Mouse (Mus musculus) forebrain, embryonic 11.5 days (tissue): ENCODE measurements around the gene Acot11. TPM values are rescaled to one million over a fixed set of nuclear protein-coding genes. Genes with fewer than 3 reads are reported as not detected.
"Not testable (repeated sequence)": the region's sequence is repeated elsewhere in the genome, so short reads cannot be mapped to it uniquely, and the experiment has no call there.

Experiments
- ATAC-seq: fragments of 200-750 bp; cut with Nextera tagmentation; replicated peaks from 2 replicates; pipeline ENCODE4 v1.8.0; 2017; ENCODE audit warnings: moderate TSS enrichment; ENCODE audit not compliant: low FRiP score
- DNase-seq: peaks from one replicate; pipeline ENCODE4 v3.0.0-alpha.2; 2017; ENCODE audit warnings: low spot score
- H3K27ac ChIP-seq: fragments of 300-500 bp; sonication (generic); 2 replicates; pipeline ENCODE4 v1.5.1; 2014; ENCODE audit warnings: low read depth, low read length
- H3K27me3 ChIP-seq: fragments of 300-500 bp; sonication (generic); 2 replicates; pipeline ENCODE4 v1.6.1; 2014; ENCODE audit warnings: mild to moderate bottlenecking, low read length, mixed read lengths; ENCODE audit not compliant: control insufficient read depth, insufficient read depth
- H3K36me3 ChIP-seq: fragments of 300-500 bp; sonication (generic); 2 replicates; pipeline ENCODE4 v1.6.1; 2014; ENCODE audit warnings: mild to moderate bottlenecking, low read length, moderate library complexity, mixed read lengths; ENCODE audit not compliant: control insufficient read depth, insufficient read depth
- H3K4me1 ChIP-seq: fragments of 300-500 bp; sonication (generic); replicated peaks from 2 replicates; pipeline ENCODE4 v1.6.1; 2014; ENCODE audit warnings: low read length, mixed read lengths; ENCODE audit not compliant: control insufficient read depth, insufficient read depth
- H3K4me2 ChIP-seq: fragments of 300-500 bp; sonication (generic); 2 replicates; pipeline ENCODE4 v1.6.1; 2014; ENCODE audit warnings: low read depth, mild to moderate bottlenecking, low read length, moderate library complexity, mixed read lengths; ENCODE audit not compliant: severe bottlenecking
- H3K4me3 ChIP-seq: fragments of 300-500 bp; sonication (generic); 2 replicates; pipeline ENCODE4 v1.5.1; 2014; ENCODE audit warnings: low read depth, low read length
- H3K9ac ChIP-seq: fragments of 300-500 bp; sonication (generic); 2 replicates; pipeline ENCODE4 v1.6.1; 2014; ENCODE audit warnings: low read length
- H3K9me3 ChIP-seq: fragments of 300-500 bp; sonication (generic); 2 replicates; pipeline ENCODE4 v1.6.1; 2016; ENCODE audit warnings: low read length, mixed read lengths; ENCODE audit not compliant: control insufficient read depth
- WGBS: fragments of 180-500 bp; shearing (Covaris S2); extraction: QIAGEN DNeasy Blood & Tissue Kit; methylation state at CpG from one replicate; pipeline ENCODE4 v1.1.7; 2014; 5-methylcytosine and 5-hydroxymethylcytosine counted together
- polyA plus RNA-seq: library from polyadenylated mRNA; unstranded; fragments of >200 nt; fragmentation: Nextera tagmentation; extraction: Ambion mirVana; gene quantifications from 2 replicates; pipeline ENCODE4 v1.2.1, GENCODE M21; 2014

Gene Acot11
- polyA plus RNA-seq, 1 experiment from 2014 or later = 1.8 TPM

- H3K27me3 ChIP-seq = no peaks in the 10 kb centered on the region; the same call in 1 of the 2 replicates
- no peak for DNase-seq
- no peak overlapping the region for H3K27ac ChIP-seq
- H3K9me3 ChIP-seq = no peaks in the 10 kb centered on the region
- no peak for ATAC-seq
- H3K36me3 ChIP-seq = no peaks in the 10 kb centered on the region
- H3K4me1 ChIP-seq = peaks cover 5% of the 10 kb centered on the region; the same call in 1 of the 2 replicates
- H3K4me3 ChIP-seq = no peak overlapping the region
- 84% methylated on average over 4 of the region's 4 CpGs for WGBS
- no peak overlapping the region for H3K9ac ChIP-seq
- H3K4me2 ChIP-seq = no peak overlapping the region
These were observed 1.0 kb downstream of the Acot11 start for GRCm38 (mm10) chr4:106803781-106804180.

GRCm38 (mm10) chr4:106799772-106800336 is 4.9 kb downstream of the Acot11 start:
- Histone ChIP-seq H3K9ac (no peak overlapping the region), H3K27ac (no peak overlapping the region), H3K36me3 (no peaks in the 10 kb centered on the region), H3K4me1 (peaks cover 5% of the 10 kb centered on the region; the same call in 1 of the 2 replicates), H3K4me3 (peak overlapping the region; percentile 21; the same call in 1 of the 2 replicates), H3K4me2 (peak overlapping the region; percentile 45; the same call in 1 of the 2 replicates), H3K9me3 (no peaks in the 10 kb centered on the region), H3K27me3 (no peaks in the 10 kb centered on the region; the same call in 1 of the 2 replicates)
- peak; percentile 67 for ATAC-seq
- DNase-seq = peak; percentile 82
- WGBS = 9% methylated on average over 15 of the region's 15 CpGs

- no peak overlapping the region for H3K27ac ChIP-seq
- no peaks in the 10 kb centered on the region for H3K36me3 ChIP-seq
- H3K9me3 ChIP-seq = no peaks in the 10 kb centered on the region
- no peak for ATAC-seq
- peaks cover 5% of the 10 kb centered on the region; the same call in 1 of the 2 replicates for H3K4me1 ChIP-seq
- 76% methylated on average over 10 of the region's 10 CpGs for WGBS
- H3K4me2 ChIP-seq = no peak overlapping the region
- H3K4me3 ChIP-seq = no peak overlapping the region
- H3K9ac ChIP-seq = no peak overlapping the region
- DNase-seq = no peak
- no peaks in the 10 kb centered on the region; the same call in 1 of the 2 replicates for H3K27me3 ChIP-seq
These were observed 5.8 kb downstream of the Acot11 start for GRCm38 (mm10) chr4:106798908-106799546.

GRCm38 (mm10) chr4:106795289-106795688 is 9.5 kb downstream of the Acot11 start:
- Histone ChIP-seq H3K4me1 (peaks cover 5% of the 10 kb centered on the region; the same call in 1 of the 2 replicates), H3K36me3 (no peaks in the 10 kb centered on the region), H3K9me3 (no peaks in the 10 kb centered on the region), H3K9ac (no peak overlapping the region), H3K27ac (no peak overlapping the region), H3K4me2 (no peak overlapping the region), H3K27me3 (no peaks in the 10 kb centered on the region), H3K4me3 (no peak overlapping the region)
- no peak for DNase-seq
- WGBS = 94% methylated on average over 2 of the region's 2 CpGs
- ATAC-seq = no peak

- no peaks in the 10 kb centered on the region for H3K9me3 ChIP-seq
- H3K9ac ChIP-seq = no peak overlapping the region
- H3K27ac ChIP-seq = no peak overlapping the region
- H3K27me3 ChIP-seq = no peaks in the 10 kb centered on the region
- 95% methylated on average over 7 of the region's 7 CpGs for WGBS
- ATAC-seq = no peak
- no peak overlapping the region for H3K4me3 ChIP-seq
- H3K36me3 ChIP-seq = no peaks in the 10 kb centered on the region
- H3K4me2 ChIP-seq = no peak overlapping the region
- DNase-seq = no peak
- H3K4me1 ChIP-seq = no peaks in the 10 kb centered on the region
These were observed 10.6 kb downstream of the Acot11 start for GRCm38 (mm10) chr4:106794247-106794646.

GRCm38 (mm10) chr4:106793826-106794225 is 11.0 kb downstream of the Acot11 start:
- WGBS = 90% methylated on average over 9 of the region's 9 CpGs

DNA sequence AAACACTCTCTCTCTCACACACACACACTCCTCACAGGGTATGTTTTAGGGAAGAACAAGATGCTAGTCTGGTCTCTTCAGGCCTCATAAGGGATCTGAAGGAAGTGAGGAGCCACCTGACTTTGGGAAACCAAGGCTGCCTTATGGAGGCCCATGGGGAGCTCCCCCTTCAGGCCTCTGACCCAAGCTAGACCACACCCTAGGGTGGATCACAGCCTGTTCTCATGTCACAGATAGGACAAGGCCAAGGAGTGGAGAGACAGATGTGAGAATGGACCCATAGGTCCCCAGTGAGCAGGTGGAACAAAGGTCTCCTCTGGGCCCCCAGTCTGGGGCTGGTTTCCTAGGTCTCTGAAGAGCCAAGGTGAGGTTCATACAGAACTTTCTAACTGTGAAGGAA is 12.5 kb downstream of the Acot11 start:
- H3K9ac ChIP-seq = no peak overlapping the region
- H3K4me3 ChIP-seq = no peak overlapping the region
- H3K4me1 ChIP-seq = peaks cover 6% of the 10 kb centered on the region
- DNase-seq (no peak), ATAC-seq (no peak)
- H3K27ac ChIP-seq = no peak overlapping the region
- no peaks in the 10 kb centered on the region for H3K36me3 ChIP-seq
- H3K4me2 ChIP-seq = no peak overlapping the region
- H3K9me3 ChIP-seq = no peaks in the 10 kb centered on the region
- H3K27me3 ChIP-seq = no peaks in the 10 kb centered on the region

More at GRCm38 (mm10) chr4:106793826-106794225, 11.0 kb downstream of the Acot11 start:
- not testable (repeated sequence) for H3K4me2 ChIP-seq, H3K4me1 ChIP-seq, H3K27me3 ChIP-seq, H3K9me3 ChIP-seq, H3K4me3 ChIP-seq, H3K27ac ChIP-seq, H3K36me3 ChIP-seq, H3K9ac ChIP-seq, DNase-seq, ATAC-seq

- no peak overlapping the region for H3K4me2 ChIP-seq
- no peak overlapping the region for H3K9ac ChIP-seq
- DNase-seq (no peak), ATAC-seq (no peak)
- H3K27ac ChIP-seq = no peak overlapping the region
- H3K36me3 ChIP-seq = no peaks in the 10 kb centered on the region
- peaks cover 16% of the 10 kb centered on the region for H3K4me1 ChIP-seq
- no peaks in the 10 kb centered on the region for H3K9me3 ChIP-seq
- H3K4me3 ChIP-seq = no peak overlapping the region
- H3K27me3 ChIP-seq = no peaks in the 10 kb centered on the region
- 90% methylated on average over 1 of the region's 1 CpGs for whole genome bisulfite sequencing
These were observed 13.9 kb downstream of the Acot11 start for GRCm38 (mm10) chr4:106790938-106791337.

DNA sequence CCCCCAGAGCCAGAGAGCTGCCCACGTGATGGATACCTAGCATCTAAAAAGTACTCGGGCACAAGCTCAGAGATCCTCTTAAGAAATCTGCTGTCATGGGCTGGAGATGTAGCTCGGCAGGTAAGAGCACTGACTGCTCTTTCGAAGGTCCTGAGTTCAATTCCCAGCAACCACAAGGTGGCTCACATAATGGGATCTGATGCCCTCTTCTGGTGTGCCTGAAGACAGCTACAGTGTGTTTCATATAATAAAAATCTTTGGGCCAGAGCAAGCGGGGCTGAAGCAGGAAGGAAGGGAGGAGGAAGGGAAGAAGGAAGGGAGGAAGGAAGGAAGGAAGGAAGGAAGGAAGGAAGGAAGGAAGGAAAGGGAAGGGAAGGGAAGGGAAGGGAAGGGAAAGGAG is 14.6 kb downstream of the Acot11 start:
- WGBS = 88% methylated on average over 5 of the region's 5 CpGs
- not testable (repeated sequence) for H3K4me3 ChIP-seq, H3K4me2 ChIP-seq

More for the DNA sequence above, 14.6 kb downstream of the Acot11 start:
- peaks cover 23% of the 10 kb centered on the region for H3K4me1 ChIP-seq
- not testable (repeated sequence) for DNase-seq, H3K27me3 ChIP-seq, H3K9me3 ChIP-seq, H3K36me3 ChIP-seq, ATAC-seq, H3K9ac ChIP-seq, H3K27ac ChIP-seq
